Mouse (Mus musculus): ENCODE measurements around the gene Tmem38a. TPM values are rescaled to one million over a fixed set of nuclear protein-coding genes. Genes with fewer than 3 reads are reported as not detected.

The Tmem38a gene
- 8.9 and 9.7 TPM in 2 replicates for polyA plus RNA-seq (2014; fragmentation: Nextera tagmentation; extraction: Ambion mirVana)

DNA sequence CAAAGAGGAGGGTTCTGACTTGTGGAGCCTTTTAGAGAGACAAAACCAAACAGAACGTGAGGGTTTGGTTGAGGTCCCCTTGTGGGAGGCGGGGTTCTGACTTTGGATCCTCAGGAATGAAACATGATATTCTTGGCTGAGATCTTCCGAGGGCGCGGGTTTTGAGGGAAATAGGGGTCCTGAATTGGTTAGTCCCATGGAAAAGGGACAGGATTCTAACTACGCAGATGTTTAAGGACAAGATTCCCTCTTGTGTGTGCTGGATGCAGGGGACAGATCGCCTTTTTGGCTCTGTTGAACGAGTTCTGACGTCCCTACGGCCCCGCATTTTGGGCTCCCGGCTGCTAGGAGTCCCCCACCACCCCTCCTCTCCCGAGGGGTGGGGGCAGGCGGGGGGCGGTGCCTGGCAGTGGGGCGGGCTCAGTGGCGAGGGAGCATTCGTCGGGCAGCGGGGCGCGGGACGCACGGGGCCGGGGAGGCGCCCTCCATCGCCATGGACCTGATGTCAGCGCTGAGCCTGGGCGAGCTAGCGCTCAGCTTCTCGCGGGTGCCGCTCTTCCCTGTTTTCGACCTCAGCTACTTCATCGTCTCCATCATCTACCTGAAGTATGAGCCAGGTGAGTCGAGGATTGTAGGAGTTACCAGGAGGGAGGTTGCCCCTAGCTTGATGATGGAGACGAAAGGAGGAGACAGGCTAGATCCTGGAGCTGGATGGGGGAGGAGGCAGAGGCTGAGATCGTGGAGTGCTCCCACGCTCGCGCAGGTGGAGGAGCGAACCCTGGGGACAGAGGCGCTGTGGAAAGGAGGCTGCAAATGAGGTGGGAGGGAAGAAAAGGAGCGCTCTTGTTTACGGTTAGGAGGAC is at the start of gene Tmem38a:
Gene Tmem38a, plus strand, starts transcription at position 445 of the 863 bp plus-strand sequence.
- ATAC-seq (replicated peaks; ENCODE audit: low FRiP score) (peak; percentile 37), DNase-seq (ENCODE audit: low spot score) (peak; percentile 86)
- H3K36me3 ChIP-seq (ENCODE audit: control insufficient read depth, insufficient read depth, low read length), result no peaks in the 10 kb centered on the region; the same call in 1 of the 2 replicates
- H3K9ac ChIP-seq (ENCODE audit: low read length), result peak within 1 kb of the TSS; percentile 77
- H3K4me1 ChIP-seq (replicated peaks; ENCODE audit: control insufficient read depth, insufficient read depth, low read length), result peaks cover 6% of the 10 kb centered on the region; the same call in 1 of the 2 replicates
- WGBS, result under 1% methylated on average over 45 of the region's 45 CpGs
- no peaks in the 10 kb centered on the region for H3K27me3 ChIP-seq (ENCODE audit: control insufficient read depth, insufficient read depth, low read length)
- H3K9me3 ChIP-seq (ENCODE audit: control insufficient read depth, low read length), result no peaks in the 10 kb centered on the region
- H3K4me2 ChIP-seq (ENCODE audit: low read depth, low read length, severe bottlenecking), result peak within 1 kb of the TSS; percentile 98
- peak within 1 kb of the TSS; percentile 71 for H3K27ac ChIP-seq (ENCODE audit: low read depth, low read length)
- H3K4me3 ChIP-seq (ENCODE audit: low read depth, low read length), result peak within 1 kb of the TSS; percentile 55

DNA sequence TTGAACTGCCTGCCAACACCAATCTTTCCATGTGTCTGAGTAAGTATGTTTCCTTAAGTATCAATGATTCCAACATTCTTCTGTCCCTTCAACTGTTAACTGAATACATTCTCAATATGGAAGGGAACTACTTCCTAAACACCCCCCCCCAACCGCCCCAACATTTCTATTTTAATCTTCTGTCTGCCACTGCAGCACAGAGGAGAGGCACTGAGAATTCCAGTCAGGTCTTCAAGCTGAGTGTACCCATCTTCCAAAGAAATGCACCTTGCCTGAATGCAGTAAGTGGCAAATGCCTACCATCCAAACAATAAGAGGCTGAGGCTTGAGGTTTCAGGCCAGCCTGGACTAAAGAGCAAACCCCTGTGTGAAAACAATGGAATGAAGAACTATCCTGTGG is 39.8 kb upstream of the Tmem38a start:
- Histone ChIP-seq H3K9ac (ENCODE audit: low read length) (no peak overlapping the region), H3K9me3 (ENCODE audit: control insufficient read depth, low read length) (no peaks in the 10 kb centered on the region), H3K4me3 (ENCODE audit: low read depth, low read length) (no peak overlapping the region), H3K4me1 (replicated peaks; ENCODE audit: control insufficient read depth, insufficient read depth, low read length) (no peaks in the 10 kb centered on the region), H3K36me3 (ENCODE audit: control insufficient read depth, insufficient read depth, low read length) (no peaks in the 10 kb centered on the region), H3K4me2 (ENCODE audit: low read depth, low read length, severe bottlenecking) (no peak overlapping the region), H3K27me3 (ENCODE audit: control insufficient read depth, insufficient read depth, low read length) (no peaks in the 10 kb centered on the region), H3K27ac (ENCODE audit: low read depth, low read length) (no peak overlapping the region)
- no peak for ATAC-seq (replicated peaks; ENCODE audit: low FRiP score)
- DNase-seq (ENCODE audit: low spot score), result no peak
- WGBS, result 97% methylated on average over 1 of the region's 1 CpGs

DNA sequence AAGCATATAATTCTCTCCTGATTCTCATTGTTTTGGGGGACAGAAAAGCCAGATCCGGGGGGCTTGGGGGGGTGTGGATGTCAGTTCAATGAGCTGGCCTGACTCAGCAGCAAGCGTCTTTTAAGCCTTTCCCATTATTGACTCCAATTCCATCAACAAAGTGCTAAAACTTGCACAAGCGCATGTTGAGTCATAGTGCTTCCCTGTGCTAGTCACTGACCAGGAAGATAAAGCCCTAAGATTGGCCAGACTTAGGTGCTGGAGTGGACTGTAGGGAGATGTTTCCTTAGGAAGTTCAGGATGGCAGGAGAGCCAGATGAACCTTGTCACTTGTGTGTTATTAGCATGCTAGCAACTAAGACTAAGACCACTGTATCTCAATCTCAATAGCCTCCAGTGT is 37.0 kb upstream of the Tmem38a start:
- WGBS, result 87% methylated on average over 3 of the region's 3 CpGs
- H3K36me3 ChIP-seq (ENCODE audit: control insufficient read depth, insufficient read depth, low read length), result no peaks in the 10 kb centered on the region
- no peak for ATAC-seq (replicated peaks; ENCODE audit: low FRiP score)
- H3K27ac ChIP-seq (ENCODE audit: low read depth, low read length), result no peak overlapping the region
- no peak overlapping the region for H3K4me3 ChIP-seq (ENCODE audit: low read depth, low read length)
- H3K27me3 ChIP-seq (ENCODE audit: control insufficient read depth, insufficient read depth, low read length), result no peaks in the 10 kb centered on the region
- H3K9me3 ChIP-seq (ENCODE audit: control insufficient read depth, low read length), result no peaks in the 10 kb centered on the region
- no peak overlapping the region for H3K9ac ChIP-seq (ENCODE audit: low read length)
- H3K4me1 ChIP-seq (replicated peaks; ENCODE audit: control insufficient read depth, insufficient read depth, low read length), result no peaks in the 10 kb centered on the region
- H3K4me2 ChIP-seq (ENCODE audit: low read depth, low read length, severe bottlenecking), result no peak overlapping the region
- no peak for DNase-seq (ENCODE audit: low spot score)

DNA sequence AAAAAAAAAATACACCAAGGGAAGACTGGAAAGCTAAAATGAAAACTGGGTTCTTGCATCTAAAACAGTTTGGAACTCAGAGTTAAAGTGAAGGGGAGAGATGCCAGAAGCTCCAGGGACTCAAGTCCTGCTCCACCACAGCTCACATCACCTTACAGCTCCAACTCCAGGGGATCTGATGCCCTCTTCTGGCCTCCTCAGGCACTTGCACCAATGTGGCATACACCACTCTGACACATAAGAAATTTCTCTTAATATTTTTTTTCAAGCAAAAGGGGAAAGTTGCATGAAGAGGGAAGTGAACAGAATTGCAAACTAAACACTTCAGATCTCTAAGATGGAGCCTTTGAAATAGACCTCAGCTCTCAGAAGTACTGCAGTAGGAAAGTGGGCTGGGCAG is 32.6 kb upstream of the Tmem38a start:
- H3K4me1 ChIP-seq (replicated peaks; ENCODE audit: control insufficient read depth, insufficient read depth, low read length), result no peaks in the 10 kb centered on the region
- H3K4me3 ChIP-seq (ENCODE audit: low read depth, low read length), result no peak overlapping the region
- DNase-seq (ENCODE audit: low spot score) (no peak), ATAC-seq (replicated peaks; ENCODE audit: low FRiP score) (no peak)
- no peaks in the 10 kb centered on the region for H3K36me3 ChIP-seq (ENCODE audit: control insufficient read depth, insufficient read depth, low read length)
- H3K27me3 ChIP-seq (ENCODE audit: control insufficient read depth, insufficient read depth, low read length), result no peaks in the 10 kb centered on the region
- H3K9me3 ChIP-seq (ENCODE audit: control insufficient read depth, low read length), result no peaks in the 10 kb centered on the region
- no peak overlapping the region for H3K27ac ChIP-seq (ENCODE audit: low read depth, low read length)
- no peak overlapping the region for H3K9ac ChIP-seq (ENCODE audit: low read length)
- H3K4me2 ChIP-seq (ENCODE audit: low read depth, low read length, severe bottlenecking), result no peak overlapping the region

DNA sequence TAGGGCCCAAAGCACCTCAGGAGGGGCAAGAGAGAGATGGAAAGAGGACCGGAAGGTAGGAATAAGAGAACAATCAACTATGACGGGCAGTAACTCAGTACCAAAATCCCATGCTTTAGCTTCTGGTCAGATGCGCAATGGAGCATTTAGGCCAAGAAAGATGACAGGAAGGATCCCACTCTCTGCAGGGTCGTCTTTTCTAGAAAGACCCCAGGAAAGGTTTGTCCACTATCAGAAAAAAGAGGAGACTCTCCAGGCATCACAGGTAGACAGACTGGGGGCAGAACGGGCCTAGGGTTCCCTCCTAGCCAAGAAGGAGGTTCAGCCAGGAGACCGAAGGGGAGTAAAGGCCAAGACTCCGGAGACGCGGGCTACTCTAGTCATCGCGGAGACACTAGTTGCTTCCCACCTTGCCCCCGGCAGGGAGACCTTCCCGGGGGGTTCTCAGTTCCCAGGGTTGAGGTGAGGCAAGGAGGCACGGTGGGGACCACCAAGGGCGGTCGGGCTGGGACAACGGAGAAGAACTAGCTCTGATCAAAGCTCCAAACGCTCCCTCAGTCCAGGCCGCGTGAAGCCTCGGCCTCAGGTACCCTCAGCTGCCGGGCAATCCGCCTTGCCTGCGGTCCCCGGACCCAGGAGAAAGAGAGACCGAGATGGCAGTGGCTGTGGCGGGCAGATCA is 24.6 kb upstream of the Tmem38a start:
- no peaks in the 10 kb centered on the region for H3K27me3 ChIP-seq (ENCODE audit: control insufficient read depth, insufficient read depth, low read length)
- H3K36me3 ChIP-seq (ENCODE audit: control insufficient read depth, insufficient read depth, low read length), result peaks cover 2% of the 10 kb centered on the region; the same call in 1 of the 2 replicates
- ATAC-seq (replicated peaks; ENCODE audit: low FRiP score) (no peak; the same call in 1 of the 2 replicates), DNase-seq (ENCODE audit: low spot score) (no peak)
- WGBS, result 2% methylated on average over 26 of the region's 27 CpGs
- peak overlapping the region; percentile 66; the same call in 1 of the 2 replicates for H3K27ac ChIP-seq (ENCODE audit: low read depth, low read length)
- peak overlapping the region; percentile 76 for H3K4me2 ChIP-seq (ENCODE audit: low read depth, low read length, severe bottlenecking)
- H3K9me3 ChIP-seq (ENCODE audit: control insufficient read depth, low read length), result no peaks in the 10 kb centered on the region
- H3K4me3 ChIP-seq (ENCODE audit: low read depth, low read length), result peak overlapping the region; percentile 94
- H3K4me1 ChIP-seq (replicated peaks; ENCODE audit: control insufficient read depth, insufficient read depth, low read length), result peaks cover 6% of the 10 kb centered on the region; the same call in 1 of the 2 replicates
- H3K9ac ChIP-seq (ENCODE audit: low read length), result peak overlapping the region; percentile 94

DNA sequence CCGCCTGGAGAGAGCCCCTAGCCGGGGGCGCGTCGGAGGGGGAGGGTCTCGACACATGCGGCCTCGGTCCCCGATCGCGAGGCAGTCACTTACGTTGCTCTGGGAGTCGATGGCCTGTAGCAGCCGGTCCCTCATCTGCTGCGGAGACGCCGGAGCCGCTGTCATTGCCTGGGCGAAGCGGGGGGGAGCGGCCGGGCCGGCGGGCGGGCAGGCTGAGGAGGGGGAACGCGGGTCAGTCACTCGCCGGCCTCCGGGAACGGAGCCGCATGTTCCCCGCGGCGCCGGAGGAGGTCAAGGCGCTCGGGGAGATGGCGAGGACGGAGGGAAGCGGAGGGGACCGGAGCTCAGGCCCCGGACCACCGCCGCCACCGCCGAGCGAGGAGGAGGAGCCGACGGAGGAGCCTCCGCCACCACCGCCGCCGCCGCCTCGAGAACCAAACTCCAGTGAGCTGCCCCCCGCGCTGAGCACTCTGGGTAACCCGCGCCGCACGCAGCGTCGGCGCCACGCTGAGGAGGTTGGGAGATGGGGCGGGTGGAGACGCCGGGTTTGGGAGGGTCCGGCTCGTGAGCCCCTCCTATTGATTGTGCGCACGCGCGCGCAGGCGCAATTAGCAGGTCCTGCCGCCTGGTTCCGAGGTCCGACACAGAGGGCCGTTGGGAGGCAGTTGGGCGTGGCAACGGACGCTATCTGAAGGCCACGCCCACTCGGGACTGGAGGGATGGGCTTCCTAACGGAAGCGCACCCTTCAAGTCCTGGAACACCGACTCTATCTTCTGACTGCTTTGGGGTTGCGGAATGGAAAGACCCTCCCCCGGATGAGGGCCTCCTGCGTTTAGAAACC is 23.8 kb upstream of the Tmem38a start, which contains the start of gene Med26:
Gene Med26, minus strand, starts transcription at position 469 of the 842 bp plus-strand sequence.
- WGBS, result under 1% methylated on average over 88 of the region's 92 CpGs
- no peaks in the 10 kb centered on the region for H3K27me3 ChIP-seq (ENCODE audit: control insufficient read depth, insufficient read depth, low read length)

DNA sequence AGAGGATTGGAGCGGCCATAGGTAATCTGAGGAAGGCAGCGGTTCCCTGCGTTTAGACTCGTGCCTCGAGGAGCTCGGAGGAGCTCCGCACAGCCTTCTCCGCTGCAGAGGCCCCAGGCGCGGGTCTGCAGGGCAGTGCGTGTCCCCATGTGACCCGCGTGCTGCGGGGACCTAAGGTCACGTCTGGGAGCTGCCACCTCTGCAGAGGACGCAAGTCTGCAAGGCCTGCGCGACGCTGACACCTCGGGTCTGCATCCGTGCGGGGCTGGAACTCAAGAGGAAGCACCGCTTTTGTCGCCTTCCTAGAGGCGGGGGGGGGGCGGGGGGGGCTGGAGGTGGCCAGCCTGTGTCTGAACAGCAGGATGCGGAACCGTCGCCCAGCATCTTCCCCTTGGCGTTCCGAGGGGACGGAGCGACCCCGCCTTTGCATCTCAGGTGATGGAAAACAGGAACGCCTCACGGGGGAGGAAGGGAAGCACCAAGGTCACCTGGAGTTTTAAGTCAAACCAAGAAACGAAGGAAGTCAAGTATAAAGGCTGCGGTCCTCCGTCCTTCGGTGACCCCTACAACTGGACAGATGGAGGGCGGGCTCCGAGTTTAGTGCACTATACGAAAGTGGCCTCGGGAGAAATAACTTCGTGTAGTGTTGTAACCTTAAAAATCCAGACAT is 23.1 kb upstream of the Tmem38a start:
- peaks cover 6% of the 10 kb centered on the region; the same call in 1 of the 2 replicates for H3K4me1 ChIP-seq (replicated peaks; ENCODE audit: control insufficient read depth, insufficient read depth, low read length)
- peak; percentile 79 for ATAC-seq (replicated peaks; ENCODE audit: low FRiP score)
- peak; percentile 79 for DNase-seq (ENCODE audit: low spot score)
- peak overlapping the region; percentile 72 for H3K27ac ChIP-seq (ENCODE audit: low read depth, low read length)
- no peaks in the 10 kb centered on the region for H3K27me3 ChIP-seq (ENCODE audit: control insufficient read depth, insufficient read depth, low read length)
- peak overlapping the region; percentile 94 for H3K4me3 ChIP-seq (ENCODE audit: low read depth, low read length)
- under 1% methylated on average over 45 of the region's 45 CpGs for WGBS
- peak overlapping the region; percentile 76 for H3K4me2 ChIP-seq (ENCODE audit: low read depth, low read length, severe bottlenecking)
- peak overlapping the region; percentile 68 for H3K9ac ChIP-seq (ENCODE audit: low read length)
- peaks cover 2% of the 10 kb centered on the region; the same call in 1 of the 2 replicates for H3K36me3 ChIP-seq (ENCODE audit: control insufficient read depth, insufficient read depth, low read length)
- no peaks in the 10 kb centered on the region for H3K9me3 ChIP-seq (ENCODE audit: control insufficient read depth, low read length)

More for the DNA sequence above, 23.8 kb upstream of the Tmem38a start, which contains the start of gene Med26:
- DNase-seq (ENCODE audit: low spot score) (peak; percentile 98), ATAC-seq (replicated peaks; ENCODE audit: low FRiP score) (peak; percentile 97)
- Histone ChIP-seq H3K27ac (ENCODE audit: low read depth, low read length) (peak within 1 kb of the TSS; percentile 72), H3K36me3 (ENCODE audit: control insufficient read depth, insufficient read depth, low read length) (peaks cover 2% of the 10 kb centered on the region; the same call in 1 of the 2 replicates), H3K9me3 (ENCODE audit: control insufficient read depth, low read length) (no peaks in the 10 kb centered on the region), H3K4me2 (ENCODE audit: low read depth, low read length, severe bottlenecking) (peak within 1 kb of the TSS; percentile 76), H3K9ac (ENCODE audit: low read length) (peak within 1 kb of the TSS; percentile 94), H3K4me3 (ENCODE audit: low read depth, low read length) (peak within 1 kb of the TSS; percentile 94), H3K4me1 (replicated peaks; ENCODE audit: control insufficient read depth, insufficient read depth, low read length) (peaks cover 6% of the 10 kb centered on the region; the same call in 1 of the 2 replicates)

All from forebrain, embryonic 11.5 days (tissue).